ENCODE assay signal across 25 mouse cellular contexts in genomic region chr11:111913891-111914290, GRCm38 (mm10).
A peak's percentile ranks its signal among the peaks of the same experiment; 100 is the strongest.
DNase-seq lines count a peak whose midpoint lies in the region; ATAC-seq lines count a peak whose summit lies in the region.
"Had no signal": no experiment of that assay in that cellular context is flagged by ENCODE, and none has a peak within 500 bp of the region (broad histone marks: within the 10 kb centered on the region; RNA-seq: fewer than 3 reads in every experiment).

No protein-coding gene starts in this region.

- 92% methylated on average over 8 of the region's 8 CpGs for WGBS in hindbrain, embryonic 12.5 days

- H3K4me1 ChIP-seq in hindbrain, embryonic 12.5 days, result no peaks in the 10 kb centered on the region
- H3K4me1 ChIP-seq: forebrain, embryonic 15.5 days; heart, embryonic 15.5 days; liver, embryonic 12.5 days had no signal

- no peak overlapping the region for H3K4me2 ChIP-seq in hindbrain, embryonic 12.5 days (replicated peaks)
- H3K4me2 ChIP-seq: forebrain, embryonic 15.5 days; heart, embryonic 15.5 days; liver, embryonic 12.5 days had no signal

- intact Hi-C loops in left cerebral cortex, postnatal 4 days (cut with DNase I), result no loop called here
- intact Hi-C loops in left cerebral cortex, postnatal 25 days (cut with DNase I), result loop anchor here (10.0 kb wide), 1 partner anchor 861 kb away; no protein-coding TSS in a partner anchor

- H3K27me3 ChIP-seq in hindbrain, embryonic 12.5 days, result no peaks in the 10 kb centered on the region
- H3K27me3 ChIP-seq: forebrain, embryonic 15.5 days; heart, embryonic 15.5 days; liver, embryonic 12.5 days had no signal

- H3K4me3 ChIP-seq in hindbrain, embryonic 12.5 days, result no peak overlapping the region
- H3K4me3 ChIP-seq: forebrain, embryonic 15.5 days; gastrocnemius, adult 2 months; heart, embryonic 15.5 days; layer of hippocampus, adult 2 months; liver, embryonic 12.5 days had no signal

- no peaks in the 10 kb centered on the region for H3K9me3 ChIP-seq in hindbrain, embryonic 12.5 days (replicated peaks)
- H3K9me3 ChIP-seq: forebrain, embryonic 15.5 days; G1E; heart, embryonic 15.5 days; liver, embryonic 12.5 days had no signal

- ATAC-seq in hindbrain, embryonic 12.5 days (ENCODE audit: low FRiP score), result no peak
- ATAC-seq: activated CD4-positive, CD25-positive, alpha-beta regulatory T cell, adult 4 months; forebrain, embryonic 15.5 days; hindbrain, postnatal 0 days; liver, embryonic 12.5 days had no signal

- no peak overlapping the region for H3K27ac ChIP-seq in hindbrain, embryonic 12.5 days
- H3K27ac ChIP-seq: forebrain, embryonic 15.5 days; gastrocnemius, adult 2 months; heart, embryonic 15.5 days; hindbrain, postnatal 0 days; kidney, postnatal 0 days; layer of hippocampus, adult 2 months; liver, embryonic 12.5 days had no signal

- no peaks in the 10 kb centered on the region for H3K36me3 ChIP-seq in hindbrain, embryonic 12.5 days
- H3K36me3 ChIP-seq: forebrain, embryonic 15.5 days; G1E; heart, embryonic 15.5 days; liver, embryonic 12.5 days had no signal

- peak; percentile 2 for DNase-seq in left cerebral cortex, adult 11 months (ENCODE audit: low spot score)
- no peak for DNase-seq in left cerebral cortex, postnatal 4 days
- peak; percentile 58 to 81 for DNase-seq in frontal cortex, adult 2 months (ENCODE audit: extremely low spot score in 1 of 2, low spot score in 1 of 2)
- DNase-seq in left cerebral cortex, postnatal 25 days (ENCODE audit: low spot score in 2 of 2), result peak; percentile 19 to 90
- peak; percentile 12 for DNase-seq in right cerebral cortex, postnatal 25 days
- DNase-seq in lung, postnatal 10 days, result no peak
- DNase-seq in ovary, postnatal 36 days (ENCODE audit: low spot score), result no peak
- DNase-seq: adrenal gland, postnatal 25 days; cerebellum, adult 11-12 months; cerebellum, postnatal 14 days; gastrocnemius, adult 2 months; heart, adult 18-20 months; kidney, adult 11 months; lung, adult 2 months; lung, postnatal 36 days; thymus, postnatal 25 days had no signal

- no peak overlapping the region for H3K9ac ChIP-seq in hindbrain, embryonic 12.5 days
- H3K9ac ChIP-seq: forebrain, embryonic 15.5 days; heart, embryonic 15.5 days; liver, embryonic 12.5 days had no signal

Comparison
In these comparisons a context has a peak if more than half of its experiments do, and no peak if none do; other contexts are left out.
1. DNase-seq: peak in left cerebral cortex, adult 11 months (single experiment), frontal cortex, adult 2 months (2 of 2), left cerebral cortex, postnatal 25 days (2 of 2) and right cerebral cortex, postnatal 25 days (single experiment); none in left cerebral cortex, postnatal 4 days (single experiment), lung, postnatal 10 days (single experiment) and ovary, postnatal 36 days (single experiment).